Mouse (Mus musculus) erythroid progenitor cell, adult 5-6 weeks (primary cell): Measurements from ENCODE around the gene Pde4c. TPM values are rescaled to one million over a fixed set of nuclear protein-coding genes. Genes with fewer than 3 reads are reported as not detected.

Source experiments
- ATAC-seq: replicated peaks from 2 replicates; pipeline ENCODE4 v1.8.0; 2016; ENCODE audit warnings: moderate number of reproducible peaks, mild to moderate bottlenecking, moderate TSS enrichment, inconsistent platforms; ENCODE audit not compliant: poor library complexity, low FRiP score, severe bottlenecking
- total RNA-seq, 2 experiments: library from RNA; stranded (forward) in 1 of 2; stranded (reverse) in 1 of 2; fragments of 150-400 nt in 1 of 2; fragments of 186-747, 209-891 nt in 1 of 2; gene quantifications; 2 replicates each; pipeline versions ENCODE4 v1.2.3 to v1.2.4; 2015 to 2017; ENCODE audit warnings: low replicate concordance in 2 of 2

The Pde4c gene
- total RNA-seq, 2 experiments from 2014 or later, result 0.84 TPM; not detected in 1

- peak; percentile 81 for ATAC-seq
Measured at GRCm38 (mm10) chr8:70776496-70777444, 53.2 kb downstream of the Pde4c start, which contains the start of gene Pik3r2. Gene Pik3r2 (minus strand): TSS chr8:70776713.

- no peak for ATAC-seq
Measured at GRCm38 (mm10) chr8:70780093-70780492, 56.6 kb downstream of the Pde4c start.

GRCm38 (mm10) chr8:70786291-70787050, 63.0 kb downstream of the Pde4c start:
- ATAC-seq, result no peak

- no peak for ATAC-seq
Measured at GRCm38 (mm10) chr8:70787051-70787445, 63.5 kb downstream of the Pde4c start.

GRCm38 (mm10) chr8:70787941-70788667, 64.6 kb downstream of the Pde4c start:
- ATAC-seq, result no peak

- ATAC-seq, result no peak
Measured at GRCm38 (mm10) chr8:70789046-70789445, 65.5 kb downstream of the Pde4c start.

GRCm38 (mm10) chr8:70790846-70791245, 67.3 kb downstream of the Pde4c start:
- ATAC-seq, result no peak

GRCm38 (mm10) chr8:70791294-70791701, 67.8 kb downstream of the Pde4c start:
- ATAC-seq, result no peak

GRCm38 (mm10) chr8:70791975-70792691, 68.6 kb downstream of the Pde4c start:
- ATAC-seq, result peak; percentile 60

- no peak for ATAC-seq
Measured at GRCm38 (mm10) chr8:70792700-70793099, 69.2 kb downstream of the Pde4c start.

- no peak for ATAC-seq
Measured at GRCm38 (mm10) chr8:70794215-70794614, 70.7 kb downstream of the Pde4c start.

GRCm38 (mm10) chr8:70795370-70795769, 71.8 kb downstream of the Pde4c start:
- ATAC-seq, result no peak

GRCm38 (mm10) chr8:70796403-70797080, 73.0 kb downstream of the Pde4c start:
- ATAC-seq, result no peak; the same call in 1 of the 2 replicates

- ATAC-seq, result peak; percentile 78
Measured at GRCm38 (mm10) chr8:70797081-70798070, 73.9 kb downstream of the Pde4c start.

- no peak for ATAC-seq
Measured at GRCm38 (mm10) chr8:70798281-70798680, 74.8 kb downstream of the Pde4c start.

- no peak for ATAC-seq
Measured at GRCm38 (mm10) chr8:70800648-70801047, 77.1 kb downstream of the Pde4c start.
